Mouse (Mus musculus) Muller cell, postnatal 12 days (primary cell): ENCODE measurements at regions not wholly inside any gene's neighbourhood (a gene's known extent, or its start where the extent isn't known, plus 50 kb on each side); places are given as distances from the start of the nearest gene placed in this dataset.

Experiments used
- DNase-seq: peaks from one replicate; pipeline ENCODE4 v3.0.0-alpha.2; 2015; ENCODE audit errors: inconsistent ontology term

DNA sequence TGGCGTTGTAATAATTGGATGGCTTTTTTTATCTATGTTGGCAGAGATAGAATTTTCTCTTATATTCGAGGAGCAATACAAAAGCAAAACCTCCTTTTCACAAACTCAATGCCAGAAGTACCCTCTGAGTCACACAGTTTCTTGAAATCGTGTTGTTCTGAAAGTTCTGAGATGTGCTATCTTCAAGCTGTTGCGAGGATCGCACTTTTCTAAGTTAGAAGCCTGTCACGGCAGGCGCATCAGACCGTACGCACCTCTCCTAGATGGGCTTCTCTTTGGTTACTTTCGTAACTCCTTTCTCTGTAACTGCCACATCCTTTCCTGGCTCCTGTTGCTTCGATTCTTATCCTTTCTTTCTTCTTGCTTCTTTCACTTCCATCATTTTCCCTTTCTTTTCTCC is 271.2 kb upstream of the Arrdc3 start:
- DNase-seq, result no peak

DNA sequence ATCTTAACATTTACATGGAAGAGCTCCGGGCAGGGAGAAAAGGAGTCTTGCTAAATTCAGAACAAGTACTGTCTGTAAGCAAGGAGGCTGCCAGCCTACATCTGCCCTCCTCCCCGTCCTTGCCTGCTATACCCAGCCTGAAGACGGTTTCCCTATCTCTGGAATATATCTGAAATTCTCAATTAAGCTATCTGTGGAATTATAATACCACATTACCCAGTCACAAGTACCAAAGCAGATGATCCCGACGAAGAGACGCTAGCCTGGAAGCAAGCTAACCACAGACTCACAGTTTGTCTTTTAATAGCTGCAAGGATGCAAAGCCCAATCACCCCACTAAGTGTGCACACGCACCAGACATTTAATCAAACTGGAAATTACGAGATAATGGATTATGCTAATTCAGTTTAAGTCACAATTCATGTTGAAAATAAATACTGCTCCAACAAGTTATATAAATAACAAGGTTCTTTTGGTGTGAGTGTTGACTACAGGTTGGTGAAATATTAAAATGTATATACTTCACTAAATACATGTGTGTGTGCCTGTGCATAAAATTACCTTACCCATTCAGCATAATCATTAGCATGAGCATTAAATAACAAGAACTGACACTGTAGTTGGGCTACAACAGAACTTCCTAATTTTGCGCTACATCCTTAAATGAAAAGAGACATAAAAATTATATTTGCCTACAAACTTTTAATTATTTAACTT is 269.9 kb upstream of the Arrdc3 start:
- no peak for DNase-seq

DNA sequence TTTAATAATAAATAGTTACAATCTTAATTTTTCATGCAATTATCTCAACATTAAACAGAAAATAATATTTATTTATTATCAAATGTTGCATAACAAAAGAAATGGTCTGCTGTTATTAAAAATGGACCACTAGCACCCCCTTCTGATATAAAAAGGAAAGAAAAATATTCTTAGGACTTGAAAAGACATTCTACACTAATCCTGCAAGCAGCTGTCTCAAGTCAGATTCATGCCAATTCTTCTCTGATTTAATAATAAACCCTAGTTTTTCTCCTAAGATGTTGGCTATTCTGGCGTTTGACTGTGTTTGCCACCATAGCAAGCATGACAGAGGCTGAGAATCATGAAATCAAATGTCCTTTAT is 269.3 kb upstream of the Arrdc3 start:
- DNase-seq, result peak; percentile 29

DNA sequence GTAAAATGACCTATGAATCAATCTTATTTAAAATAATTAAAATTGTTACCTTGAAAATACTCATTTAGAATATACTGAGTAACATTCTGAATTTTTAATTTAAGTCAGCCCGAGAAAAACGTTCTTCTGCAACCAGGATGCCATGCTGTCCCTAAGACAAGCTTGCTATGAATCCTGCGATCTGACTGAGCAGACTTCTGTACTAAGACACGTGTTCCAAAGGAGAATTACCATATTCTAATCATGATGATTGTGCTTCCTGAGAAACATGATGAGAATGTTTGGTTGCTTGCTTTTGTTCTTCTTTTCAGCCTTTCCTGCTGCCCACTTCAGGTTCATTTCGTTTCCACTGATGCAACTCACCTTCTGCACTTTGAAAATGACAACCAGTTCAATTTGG is 268.2 kb upstream of the Arrdc3 start:
- DNase-seq, result no peak

DNA sequence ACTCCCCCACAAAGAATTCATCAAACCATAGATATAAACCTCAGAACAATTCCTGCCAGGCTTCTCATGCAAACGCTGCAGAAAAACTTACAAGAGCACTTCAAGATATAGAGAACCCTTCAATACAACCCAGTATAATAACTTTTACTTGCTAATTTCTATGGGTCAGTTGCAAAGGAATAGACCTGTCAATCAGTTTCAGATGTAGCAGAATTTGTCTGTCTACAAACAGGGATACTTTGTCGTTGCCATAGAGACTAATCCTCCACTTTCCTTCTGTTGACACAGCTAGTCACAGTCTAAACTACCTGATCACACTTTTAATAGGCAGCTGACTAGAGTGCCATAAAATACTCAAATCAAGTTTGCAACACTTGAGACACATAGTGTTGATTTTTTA is 260.2 kb upstream of the Arrdc3 start:
- no peak for DNase-seq

DNA sequence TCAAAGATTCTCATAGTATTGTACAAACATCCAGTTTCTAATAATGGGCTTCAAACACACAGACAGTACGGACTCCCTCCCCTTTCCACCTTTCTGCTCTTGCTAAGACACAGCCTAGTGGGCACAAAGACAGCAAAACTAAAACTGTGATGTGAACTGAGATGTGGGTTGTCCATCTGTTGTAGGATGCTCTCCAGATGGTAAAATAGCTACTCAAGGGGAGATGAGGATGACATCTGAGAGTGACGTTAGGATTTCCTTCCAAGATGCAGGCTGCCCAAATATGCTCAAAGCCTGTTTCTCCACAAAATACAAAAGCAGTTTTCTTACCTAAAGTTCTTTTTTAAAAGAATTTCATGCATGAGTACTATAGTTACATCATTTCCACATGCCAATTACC is 241.8 kb upstream of the Arrdc3 start:
- no peak for DNase-seq

DNA sequence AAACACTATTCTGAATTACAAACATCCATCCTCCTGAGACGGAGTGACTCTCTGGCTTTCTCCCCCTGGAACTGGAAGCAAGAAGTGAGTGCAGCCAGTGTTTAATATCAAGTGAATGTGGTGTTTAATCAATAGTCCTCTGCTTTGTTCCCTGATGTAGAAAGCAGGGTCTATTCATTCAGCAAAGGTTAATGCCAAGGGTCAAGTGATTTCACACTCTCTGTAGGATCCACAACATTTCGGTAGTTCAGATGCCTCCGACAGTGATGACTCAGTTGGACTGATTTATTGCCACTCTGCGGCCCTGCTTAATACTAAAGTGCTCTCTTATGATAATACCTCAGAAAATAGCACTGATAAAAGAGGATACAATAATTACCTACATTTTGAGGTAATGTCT is 235.6 kb upstream of the Arrdc3 start:
- no peak for DNase-seq

DNA sequence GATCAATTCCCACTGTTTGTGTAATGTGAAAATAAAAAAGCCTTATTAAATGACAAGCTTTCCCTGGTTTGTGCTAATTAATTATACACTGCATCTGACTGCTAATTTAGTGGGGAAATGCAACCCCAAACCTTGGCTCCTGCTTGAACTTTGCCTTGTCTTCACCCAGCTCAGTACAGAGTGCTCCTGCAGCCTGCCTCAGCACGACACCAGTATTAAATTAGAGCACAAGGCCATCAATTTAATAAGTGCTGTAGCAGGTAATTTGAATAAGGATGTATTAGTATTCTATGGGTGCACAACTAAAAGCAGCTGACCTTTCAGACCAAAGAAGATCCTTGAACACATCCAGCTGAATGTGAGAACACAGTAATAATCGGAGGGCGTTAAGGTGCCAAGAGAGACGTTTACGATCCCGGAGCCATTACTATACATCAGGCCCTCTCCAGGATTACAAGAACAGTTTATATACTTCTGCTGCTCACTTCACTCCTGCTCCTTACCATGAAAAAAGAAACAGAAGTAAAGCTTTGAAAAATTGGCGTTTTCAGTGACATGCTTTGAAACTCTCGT is 230.1 kb upstream of the Arrdc3 start:
- DNase-seq, result no peak

DNA sequence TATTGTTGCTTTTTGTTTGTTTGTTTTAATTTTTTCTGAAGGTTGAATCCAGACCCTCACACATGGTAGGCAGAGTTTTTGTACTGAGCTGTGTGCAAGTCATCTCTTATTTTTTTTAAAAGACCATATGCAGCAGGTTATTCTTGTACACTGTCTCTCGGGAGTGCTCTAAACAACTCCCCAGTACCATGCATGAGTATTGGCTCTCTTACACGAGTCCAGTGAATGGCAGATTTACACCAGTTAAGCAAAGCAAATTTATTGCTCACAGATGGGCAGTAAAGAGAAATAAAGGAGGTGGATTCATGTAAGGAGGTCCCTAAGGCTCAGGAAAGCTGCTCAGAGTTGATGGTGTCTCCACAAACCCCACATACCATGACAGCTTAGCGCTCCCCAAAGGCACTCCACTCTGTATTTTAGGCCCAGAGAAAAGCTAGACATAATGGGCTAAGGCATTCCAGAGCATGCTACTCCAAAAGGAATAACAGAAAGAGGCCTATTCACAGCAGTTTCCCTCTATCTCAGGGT is 216.9 kb upstream of the Arrdc3 start:
- no peak for DNase-seq

DNA sequence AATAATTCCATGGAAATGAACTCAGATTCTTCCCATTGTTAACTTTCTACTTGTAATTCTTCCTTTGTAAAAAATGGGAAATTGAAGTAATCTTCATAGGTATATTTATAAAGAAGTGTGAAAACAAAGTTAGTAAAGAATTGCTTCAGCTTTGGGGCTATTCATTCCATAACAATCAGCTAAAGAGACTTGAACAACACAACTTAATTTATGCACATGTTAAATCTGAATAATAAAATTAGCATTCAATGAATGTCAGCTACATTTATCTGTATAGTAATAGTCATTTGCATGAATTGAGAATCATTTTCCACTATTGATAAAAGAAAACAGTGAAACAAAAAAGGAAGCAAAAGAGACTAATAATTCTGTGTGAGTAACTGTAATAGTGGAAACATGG is 193.3 kb upstream of the Arrdc3 start:
- DNase-seq, result no peak

DNA sequence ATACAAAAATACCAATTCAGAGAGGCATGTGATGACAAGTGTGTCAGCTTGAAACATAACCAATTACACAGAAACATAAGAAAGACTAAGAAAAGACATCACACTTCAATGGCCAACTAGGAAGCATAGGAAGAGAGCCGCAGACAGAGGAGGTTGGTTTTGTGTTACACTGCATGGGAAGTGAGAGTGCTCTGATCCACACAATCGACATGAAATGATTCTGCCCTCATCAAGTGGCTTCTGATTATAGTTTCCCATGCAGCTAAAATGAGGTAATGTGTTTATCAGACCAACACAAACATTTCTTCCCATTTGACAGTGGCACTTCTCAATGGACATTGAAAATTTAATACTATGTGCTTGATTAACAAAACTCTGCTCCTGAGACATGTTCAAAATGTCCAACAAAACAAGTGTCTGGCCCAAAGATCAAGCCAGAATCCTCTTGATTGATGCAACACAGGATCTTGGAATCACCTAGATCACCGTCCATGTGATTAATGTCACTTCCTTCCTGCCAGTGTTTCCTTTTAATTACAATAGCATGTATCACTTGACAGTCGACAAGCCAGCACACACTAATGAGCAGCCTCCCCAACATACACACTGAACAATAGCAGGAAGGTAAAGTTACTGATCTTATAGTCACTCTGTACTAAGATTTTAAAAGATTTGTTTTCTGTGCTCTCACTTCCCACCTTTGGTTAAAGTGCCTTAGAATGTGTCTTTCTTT is 192.4 kb upstream of the Arrdc3 start:
- no peak for DNase-seq

DNA sequence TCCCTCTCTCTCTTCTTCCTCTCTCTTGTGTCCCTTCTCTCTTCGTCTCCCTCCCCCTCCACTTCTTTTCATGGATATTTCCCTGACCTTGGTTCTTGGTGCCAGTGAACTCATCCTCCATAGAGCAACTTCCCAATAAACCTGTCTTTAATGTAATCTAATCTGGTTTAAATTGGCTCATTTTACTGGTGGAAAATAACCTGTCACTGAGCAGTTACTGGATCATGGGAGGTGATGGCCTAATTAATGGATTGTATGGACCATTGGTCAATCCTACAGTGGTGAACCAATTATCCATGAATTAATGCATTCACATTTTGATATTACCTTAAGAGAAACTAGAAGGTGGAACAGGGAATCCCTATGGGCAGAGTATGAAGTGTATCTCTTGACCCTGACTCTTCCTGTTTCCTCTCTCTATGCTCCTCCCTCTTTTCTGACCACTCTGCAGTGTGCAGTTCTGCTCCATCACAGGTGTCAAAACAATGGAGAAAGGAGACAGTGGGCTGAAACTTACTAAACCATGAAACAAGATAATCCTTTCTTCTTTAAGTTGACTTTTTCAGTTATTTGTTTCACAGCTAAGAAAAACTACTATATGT is 187.5 kb upstream of the Arrdc3 start:
- no peak for DNase-seq

DNA sequence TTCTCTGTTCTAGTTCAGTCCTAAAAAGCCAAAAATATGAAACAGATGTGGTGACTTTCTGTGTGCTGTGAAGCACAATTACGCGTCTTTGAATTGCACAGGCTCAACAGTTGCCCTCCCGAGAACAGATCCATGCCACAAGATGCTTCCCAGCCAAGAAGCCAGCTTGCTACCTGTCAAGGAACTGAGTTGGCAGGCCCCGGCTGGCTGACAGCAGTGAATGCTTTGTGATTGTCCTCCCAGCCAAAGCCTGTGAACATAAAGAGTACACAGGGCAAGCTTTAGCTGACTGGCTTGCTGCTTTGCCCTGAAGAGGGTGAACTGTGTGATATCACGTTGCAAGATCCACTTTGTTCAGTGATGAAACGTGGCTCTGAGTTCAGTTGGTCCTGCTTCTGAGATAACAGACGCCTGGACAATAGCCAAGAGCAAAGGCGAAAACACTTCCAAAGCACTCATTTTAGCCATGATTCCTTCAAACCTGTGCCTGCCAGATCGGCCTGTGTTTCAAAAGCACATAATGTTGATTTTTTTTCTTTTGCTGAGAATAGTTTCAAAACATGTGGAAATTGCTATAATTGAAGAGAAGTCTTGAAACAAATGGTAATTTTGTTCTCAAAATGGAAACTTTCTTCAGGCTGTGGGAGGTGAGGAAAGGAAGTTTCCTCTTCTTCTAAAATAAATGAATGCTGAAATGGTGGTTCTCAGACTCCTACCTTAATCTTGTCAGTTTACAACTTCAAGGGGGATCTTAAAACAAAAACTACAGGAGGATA is 173.5 kb upstream of the Arrdc3 start:
- DNase-seq, result no peak

DNA sequence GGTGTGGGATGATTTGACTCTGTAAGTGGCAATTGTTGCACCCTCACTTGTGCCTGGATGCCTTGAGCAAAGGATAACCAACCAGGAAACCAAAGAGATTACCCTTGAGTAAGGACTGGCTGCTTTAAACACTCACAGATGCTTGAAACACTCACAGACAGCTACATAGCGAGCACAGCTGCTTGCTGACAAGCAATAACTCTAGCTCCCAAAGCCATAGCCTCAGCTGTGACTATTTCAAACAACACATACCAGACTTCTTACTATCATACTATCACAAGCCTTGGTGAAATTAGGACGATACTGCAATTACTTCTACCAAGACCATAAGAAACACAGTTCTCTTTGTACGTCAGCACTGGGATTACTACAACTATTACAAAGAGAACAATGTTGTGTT is 163.9 kb upstream of the Arrdc3 start:
- DNase-seq, result no peak

DNA sequence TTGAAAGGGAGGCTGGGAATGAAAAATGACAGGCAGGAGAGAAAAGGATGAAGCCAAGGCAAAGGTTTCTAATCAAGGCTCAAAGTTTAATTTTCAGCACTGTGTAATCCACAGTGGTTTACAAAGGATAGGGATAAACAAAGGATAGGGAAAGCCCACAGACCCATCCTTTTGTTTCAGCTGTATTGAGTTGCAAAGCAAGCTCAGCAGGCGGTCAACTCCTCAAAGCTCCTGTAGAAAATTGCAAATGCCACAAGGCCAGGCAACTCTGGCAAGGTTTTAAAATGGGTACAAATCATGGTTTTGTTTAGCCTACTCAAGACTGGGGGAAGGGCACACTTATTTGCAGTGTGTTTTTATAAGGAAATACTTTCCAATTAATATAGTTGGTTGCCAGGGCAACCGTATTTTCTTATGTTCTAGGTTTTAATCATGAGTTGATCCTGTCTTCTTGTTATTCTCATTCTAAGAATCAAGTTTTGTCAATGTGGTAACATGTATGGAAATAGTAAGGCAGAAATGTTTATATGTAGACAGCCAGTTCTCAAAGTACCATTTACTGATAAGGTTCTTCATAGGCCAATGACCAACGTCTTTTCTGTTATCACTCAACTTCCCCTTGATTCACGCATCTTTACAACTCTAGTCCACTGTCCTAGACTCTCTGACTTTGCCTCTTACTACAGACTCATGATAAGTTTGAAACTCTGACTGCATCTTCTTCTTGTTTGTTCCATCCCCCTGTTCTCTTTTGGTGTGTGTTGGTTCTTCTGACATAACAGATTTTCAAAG is 159.8 kb upstream of the Arrdc3 start:
- peak; percentile 48 for DNase-seq

DNA sequence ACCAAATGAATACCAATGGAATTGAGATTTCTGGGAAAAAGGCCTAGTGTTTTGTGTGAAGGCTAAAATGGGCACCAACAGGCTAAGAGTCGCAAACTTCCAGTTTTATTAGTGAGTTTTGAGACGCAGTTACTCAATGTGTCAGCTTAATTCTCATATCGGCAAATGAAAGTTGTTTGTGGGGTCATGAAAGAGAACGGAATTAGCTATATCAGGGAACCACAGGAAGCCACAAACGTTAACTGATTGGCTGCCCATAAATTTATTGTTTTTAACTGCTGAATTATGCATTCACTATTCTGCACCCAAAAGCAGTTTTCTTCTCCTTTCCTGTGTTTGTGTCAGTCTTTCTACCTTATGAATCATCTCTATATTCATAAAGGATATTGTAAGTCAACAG is 154.0 kb upstream of the Arrdc3 start:
- no peak for DNase-seq

DNA sequence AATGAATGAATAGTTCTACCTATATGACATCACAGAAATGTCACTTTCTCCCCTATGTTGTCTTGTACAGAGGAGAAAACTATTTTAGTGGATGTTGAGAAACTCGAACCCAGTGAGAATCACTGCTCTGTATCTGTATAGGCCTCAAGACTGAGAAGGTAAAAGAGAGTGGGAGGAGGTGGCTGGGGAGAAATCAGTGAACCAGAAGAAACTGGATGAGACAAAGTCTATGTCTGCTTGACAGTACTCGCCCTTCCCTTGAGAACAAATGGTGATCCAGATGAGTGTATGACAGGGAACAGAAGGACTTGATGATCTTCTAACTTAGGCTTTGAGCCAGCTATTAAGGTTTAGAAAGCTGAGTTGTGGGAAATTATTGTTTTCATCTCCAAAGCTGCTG is 137.2 kb upstream of the Arrdc3 start:
- no peak for DNase-seq

DNA sequence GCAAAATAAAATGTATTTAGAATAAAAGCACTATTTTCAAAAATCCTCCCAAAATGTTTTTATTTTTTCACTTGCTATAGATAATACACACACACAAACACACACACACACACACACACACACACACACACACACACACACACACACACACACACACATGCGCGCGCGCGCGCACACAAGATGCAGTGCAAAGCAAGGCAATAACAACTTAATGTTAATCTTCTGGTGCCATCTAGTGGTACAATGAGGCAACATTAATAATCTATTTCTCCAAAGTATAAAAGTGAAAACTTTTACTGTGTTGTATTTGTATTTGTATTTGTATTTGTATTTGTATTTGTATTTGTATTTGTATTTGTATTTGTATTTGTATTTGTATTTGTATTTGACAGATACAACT is 136.2 kb upstream of the Arrdc3 start:
- DNase-seq, result peak; percentile 47
